Comparison of ENCODE assay signal across 7 mouse cellular contexts in genomic region chr9:3019835-3020727, GRCm38 (mm10). TPM values are rescaled to one million over a fixed set of nuclear protein-coding genes. Genes with fewer than 3 reads are reported as not detected.
A peak's percentile ranks its signal among the peaks of the same experiment; 100 is the strongest.
DNase-seq lines count a peak whose midpoint lies in the region; ATAC-seq lines count a peak whose summit lies in the region.
"Not testable (repeated sequence)": the region's sequence is repeated elsewhere in the genome, so short reads cannot be mapped to it uniquely, and the experiment has no call there.

No protein-coding gene starts in this region.

- H3K27me3 ChIP-seq in limb, embryonic 11.5 days (ENCODE audit: control insufficient read depth, insufficient read depth, low read length); midbrain, embryonic 12.5 days: not testable (repeated sequence)

- not testable (repeated sequence) for H3K9me3 ChIP-seq in limb, embryonic 11.5 days (ENCODE audit: control insufficient read depth, low read length); midbrain, embryonic 12.5 days

- H3K36me3 ChIP-seq in limb, embryonic 11.5 days (ENCODE audit: control insufficient read depth, insufficient read depth, low read length); midbrain, embryonic 12.5 days: not testable (repeated sequence)

- 74% methylated on average over 11 of the region's 19 CpGs for WGBS in limb, embryonic 11.5 days
- WGBS in midbrain, embryonic 12.5 days: 75% methylated on average over 17 of the region's 19 CpGs

- H3K4me3 ChIP-seq in limb, embryonic 11.5 days (ENCODE audit: low read depth, low read length); midbrain, embryonic 12.5 days: not testable (repeated sequence)

- not testable (repeated sequence) for H3K27ac ChIP-seq in limb, embryonic 11.5 days (replicated peaks; ENCODE audit: low read depth, low read length); midbrain, embryonic 12.5 days (replicated peaks)

- intact Hi-C loops in heart, postnatal 36 days (cut with DNase I): not testable (repeated sequence)

- not testable (repeated sequence) for H3K4me1 ChIP-seq in limb, embryonic 11.5 days (ENCODE audit: control insufficient read depth, insufficient read depth, low read length); midbrain, embryonic 12.5 days

- not testable (repeated sequence) for H3K4me2 ChIP-seq in limb, embryonic 11.5 days (ENCODE audit: low read depth, severe bottlenecking); midbrain, embryonic 12.5 days (replicated peaks)

- DNase-seq in cerebellum, adult 9-11 months: peak; percentile 30
- DNase-seq in frontal cortex, postnatal 25 days (ENCODE audit: low spot score in 2 of 2): peak; percentile 41 to 96
- peak; percentile 23 to 54 for DNase-seq in heart, postnatal 36 days
- DNase-seq in kidney, postnatal 25 days: peak; percentile 79 to 90
- DNase-seq in limb, embryonic 11.5 days (ENCODE audit: low spot score): not testable (repeated sequence)
- peak; percentile 22 to 24 for DNase-seq in spleen, adult 18-20 months

- not testable (repeated sequence) for H3K9ac ChIP-seq in limb, embryonic 11.5 days (ENCODE audit: low read length); midbrain, embryonic 12.5 days (replicated peaks)

- peak; percentile 67; the same call in 1 of the 2 replicates for ATAC-seq in limb, embryonic 11.5 days (ENCODE audit: insufficient number of reproducible peaks, low FRiP score, low TSS enrichment, low read depth)
- ATAC-seq in midbrain, embryonic 12.5 days (ENCODE audit: low FRiP score, low read depth): peak; percentile 60

RNA-seq across cellular contexts. Expression of gene Gm10719, which starts 2.9 kb away (rescaled TPM):
- under 1 TPM in 1 of 2 experiments, not detected in 1; 0.69 TPM for total RNA-seq in heart, postnatal 36 days (2021)
- not detected in 2 replicates for polyA plus RNA-seq in limb, embryonic 11.5 days (2014; fragmentation: Nextera tagmentation; extraction: Ambion mirVana)
- 0.50 and 0.65 TPM in 2 replicates for polyA plus RNA-seq in midbrain, embryonic 12.5 days (2016; fragmentation: Nextera tagmentation; extraction: Ambion mirVana)

RNA-seq across cellular contexts. Expression of gene Gm10718, which starts 3.3 kb away (rescaled TPM):
- under 1 TPM in 1 of 2 experiments, not detected in 1; 0.89 TPM for total RNA-seq in heart, postnatal 36 days (2021)
- polyA plus RNA-seq in limb, embryonic 11.5 days (2014; fragmentation: Nextera tagmentation; extraction: Ambion mirVana): not detected in 2 replicates
- polyA plus RNA-seq in midbrain, embryonic 12.5 days (2016; fragmentation: Nextera tagmentation; extraction: Ambion mirVana): 0.50 and 1.1 TPM in 2 replicates

RNA-seq across cellular contexts. Expression of gene Gm10720, which starts 4.6 kb away (rescaled TPM):
- not detected for total RNA-seq in heart, postnatal 36 days (2021)
- not detected in 2 replicates for polyA plus RNA-seq in limb, embryonic 11.5 days (2014; fragmentation: Nextera tagmentation; extraction: Ambion mirVana)
- polyA plus RNA-seq in midbrain, embryonic 12.5 days (2016; fragmentation: Nextera tagmentation; extraction: Ambion mirVana): not detected in 2 replicates

RNA-seq across cellular contexts. Expression of gene Gm10717, which starts 5.1 kb away (rescaled TPM):
- not detected for total RNA-seq in heart, postnatal 36 days (2021)
- polyA plus RNA-seq in limb, embryonic 11.5 days (2014; fragmentation: Nextera tagmentation; extraction: Ambion mirVana): not detected in 2 replicates
- polyA plus RNA-seq in midbrain, embryonic 12.5 days (2016; fragmentation: Nextera tagmentation; extraction: Ambion mirVana): 1.3 and 1.5 TPM in 2 replicates

RNA-seq across cellular contexts. Expression of gene Gm10721, which starts 7.1 kb away (rescaled TPM):
- not detected for total RNA-seq in heart, postnatal 36 days (2021)
- not detected in 2 replicates for polyA plus RNA-seq in limb, embryonic 11.5 days (2014; fragmentation: Nextera tagmentation; extraction: Ambion mirVana)
- 0.59 TPM in 1 of 2 replicates, not detected in the other for polyA plus RNA-seq in midbrain, embryonic 12.5 days (2016; fragmentation: Nextera tagmentation; extraction: Ambion mirVana)
